Mouse (Mus musculus): ENCODE measurements around the gene Ikbip.

The Ikbip gene

GRCm38 (mm10) chr10:91122646-91123045, 39.9 kb downstream of the Ikbip start:
- no peak for DNase-seq

GRCm38 (mm10) chr10:91123281-91123827, 40.6 kb downstream of the Ikbip start:
- DNase-seq, result no peak

- peak; percentile 100 for DNase-seq
Observed at GRCm38 (mm10) chr10:91123828-91124822, 41.4 kb downstream of the Ikbip start, which contains the start of gene Slc25a3. Gene Slc25a3 (minus strand): TSS chr10:91124059.

GRCm38 (mm10) chr10:91126618-91127355, 44.0 kb downstream of the Ikbip start:
- peak; percentile 92 for DNase-seq

- no peak for DNase-seq
Observed at GRCm38 (mm10) chr10:91127395-91127794, 44.7 kb downstream of the Ikbip start.

GRCm38 (mm10) chr10:91128551-91129160, 45.9 kb downstream of the Ikbip start:
- no peak for DNase-seq

GRCm38 (mm10) chr10:91130792-91131191, 48.1 kb downstream of the Ikbip start:
- DNase-seq, result no peak

- no peak for DNase-seq
Observed at GRCm38 (mm10) chr10:91131565-91131964, 48.8 kb downstream of the Ikbip start.

- DNase-seq, result peak; percentile 81
Observed at GRCm38 (mm10) chr10:91135302-91135972, 52.7 kb downstream of the Ikbip start.

- DNase-seq, result peak; percentile 95
Observed at GRCm38 (mm10) chr10:91137400-91137799, 54.7 kb downstream of the Ikbip start.

- peak; percentile 95 for DNase-seq
Observed at GRCm38 (mm10) chr10:91138317-91138716, 55.6 kb downstream of the Ikbip start.

GRCm38 (mm10) chr10:91139148-91139766, 56.5 kb downstream of the Ikbip start:
- DNase-seq, result peak; percentile 82

- DNase-seq, result peak; percentile 68
Observed at GRCm38 (mm10) chr10:91141564-91141963, 58.8 kb downstream of the Ikbip start.

- peak; percentile 84 for DNase-seq
Observed at GRCm38 (mm10) chr10:91142654-91143191, 60.0 kb downstream of the Ikbip start.

GRCm38 (mm10) chr10:91143313-91144230, 60.8 kb downstream of the Ikbip start:
- peak; percentile 82 for DNase-seq

- DNase-seq, result peak; percentile 76
Observed at GRCm38 (mm10) chr10:91145413-91145812, 62.7 kb downstream of the Ikbip start.

All from heart, adult 11 months (tissue).